Mouse (Mus musculus) small intestine, adult 2 months (tissue): ENCODE measurements around the gene Pam. TPM values are rescaled to one million over a fixed set of nuclear protein-coding genes. Genes with fewer than 3 reads are reported as not detected.
"Not testable (repeated sequence)": the region's sequence is repeated elsewhere in the genome, so short reads cannot be mapped to it uniquely, and the experiment has no call there.

Source experiments
- H3K27ac ChIP-seq: fragments of 200-500 bp; 2 replicates; pipeline ENCODE4 v1.5.1; 2012; ENCODE audit warnings: low read depth, low read length, control low read depth, inconsistent platforms; ENCODE audit not compliant: insufficient read depth
- H3K27me3 ChIP-seq: fragments of 200-500 bp; 2 replicates; pipeline ENCODE4 v1.6.1; 2012; ENCODE audit warnings: mild to moderate bottlenecking, moderate library complexity, low read length, inconsistent platforms; ENCODE audit not compliant: control insufficient read depth, insufficient read depth
- H3K36me3 ChIP-seq: fragments of 200-500 bp; 2 replicates; pipeline ENCODE4 v1.6.1; 2012; ENCODE audit warnings: mild to moderate bottlenecking, low read length, control low read depth, inconsistent platforms; ENCODE audit not compliant: control insufficient read depth, insufficient read depth
- H3K4me1 ChIP-seq: fragments of 200-500 bp; 2 replicates; pipeline ENCODE4 v1.6.1; 2012; ENCODE audit warnings: low read length, inconsistent platforms, mixed read lengths; ENCODE audit not compliant: control insufficient read depth, insufficient read depth, insufficient read length
- H3K4me3 ChIP-seq: fragments of 200-500 bp; 2 replicates; pipeline ENCODE4 v1.5.1; 2012; ENCODE audit warnings: low read depth, mild to moderate bottlenecking, control low read depth, inconsistent platforms, low read length, moderate library complexity
- CTCF ChIP-seq: fragments of 200-500 bp; IDR thresholded peaks from 2 replicates; pipeline ENCODE4 v1.5.1; 2012; ENCODE audit warnings: low read depth, mild to moderate bottlenecking, control low read depth, inconsistent platforms, low read length, moderate library complexity, mixed read lengths; ENCODE audit not compliant: insufficient replicate concordance, insufficient read length; ENCODE audit errors: extremely low read depth
- POLR2A ChIP-seq: fragments of 200-500 bp; IDR thresholded peaks from 2 replicates; pipeline ENCODE4 v1.6.1; 2012; ENCODE audit warnings: low read depth, mild to moderate bottlenecking, control low read depth, inconsistent platforms, low read length, moderate library complexity
- WGBS: fragments of 180-500 bp; shearing (Covaris S2); methylation state at CpG from one replicate; pipeline ENCODE4 v1.1.7; 2018; 5-methylcytosine and 5-hydroxymethylcytosine counted together
- polyA plus RNA-seq: library from polyadenylated mRNA; depleted of rRNA; stranded (reverse); fragments of >200 nt; gene quantifications from 2 replicates; pipeline ENCODE4 v1.2.3, GENCODE M21; 2012

Pam gene
- polyA plus RNA-seq, 1 experiment: 99.5 TPM

DNA sequence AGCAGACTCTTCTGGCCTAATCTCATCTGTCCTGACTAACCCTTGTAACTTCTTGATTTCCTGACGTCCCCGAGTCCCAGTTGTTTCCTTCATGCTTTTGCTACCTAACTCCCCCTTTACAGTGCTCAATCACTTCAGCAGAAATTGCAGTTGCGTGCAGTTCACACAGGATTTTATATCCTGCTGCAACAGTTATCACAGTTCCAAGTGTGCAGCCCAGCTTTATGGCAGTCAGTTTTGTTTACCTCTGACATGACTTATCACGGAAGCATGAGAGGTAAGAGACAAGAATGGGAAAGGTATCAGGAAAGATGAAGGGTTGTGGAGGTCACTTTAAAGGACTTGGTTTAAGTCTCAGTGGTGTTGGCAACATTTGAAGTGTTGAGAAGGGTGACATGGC, 125.7 kb downstream of the Pam start:
- Histone ChIP-seq H3K36me3 (no peaks in the 10 kb centered on the region; the same call in 1 of the 2 replicates), H3K27ac (no peak overlapping the region), H3K4me1 (no peaks in the 10 kb centered on the region), H3K4me3 (no peak overlapping the region), H3K27me3 (no peaks in the 10 kb centered on the region)
- WGBS: 16% methylated on average over 4 of the region's 4 CpGs
- TF ChIP-seq CTCF: no peak
- TF ChIP-seq POLR2A: no peak

DNA sequence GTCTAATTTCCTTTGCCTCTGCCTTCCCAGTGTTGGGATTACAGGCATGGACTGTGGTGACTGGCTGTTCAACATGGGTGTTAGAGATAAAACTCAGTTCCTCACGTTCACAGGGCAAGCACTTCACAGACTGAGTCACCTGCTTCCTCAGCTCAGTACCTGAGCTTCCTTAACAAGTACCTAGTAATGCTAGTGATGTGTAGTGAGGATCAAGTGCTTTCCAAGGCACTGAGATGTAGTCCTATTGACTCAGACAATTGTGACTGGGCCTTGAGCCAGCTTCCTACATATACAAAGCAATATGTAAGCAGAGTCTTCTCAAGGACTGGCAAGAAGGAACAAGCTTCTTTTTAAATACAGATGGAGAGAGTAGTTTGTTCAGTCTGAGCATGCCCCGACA, 131.7 kb downstream of the Pam start:
- no peak overlapping the region for H3K4me3 ChIP-seq
- H3K4me1 ChIP-seq: no peaks in the 10 kb centered on the region
- WGBS: 62% methylated on average over 2 of the region's 2 CpGs
- H3K27me3 ChIP-seq: no peaks in the 10 kb centered on the region
- H3K27ac ChIP-seq: no peak overlapping the region
- no peaks in the 10 kb centered on the region; the same call in 1 of the 2 replicates for H3K36me3 ChIP-seq
- TF ChIP-seq CTCF (no peak), POLR2A (no peak)

DNA sequence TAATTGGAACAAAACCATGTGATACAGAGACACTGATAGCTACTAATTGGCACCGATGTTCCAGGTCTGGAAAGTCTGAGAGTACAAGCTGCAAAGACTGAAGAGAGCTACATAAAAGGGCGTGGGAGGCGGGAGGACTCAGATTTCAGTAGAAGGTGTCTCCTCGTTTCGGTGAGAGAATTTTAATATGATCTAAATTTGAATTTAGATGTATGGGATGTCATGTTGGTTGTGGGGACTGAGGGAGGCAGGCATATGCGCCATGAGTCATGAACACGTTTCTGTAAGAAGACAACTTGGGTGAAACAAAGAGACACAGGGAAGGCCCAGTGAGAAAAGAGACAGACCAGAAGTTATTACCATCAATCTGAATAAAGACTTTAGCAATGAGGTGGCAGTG, 133.3 kb downstream of the Pam start:
- H3K36me3 ChIP-seq: no peaks in the 10 kb centered on the region; the same call in 1 of the 2 replicates
- 89% methylated on average over 7 of the region's 7 CpGs for WGBS
- no peak overlapping the region for H3K27ac ChIP-seq
- no peak overlapping the region for H3K4me3 ChIP-seq
- no peaks in the 10 kb centered on the region for H3K4me1 ChIP-seq
- no peaks in the 10 kb centered on the region for H3K27me3 ChIP-seq
- TF ChIP-seq POLR2A (no peak), CTCF (no peak)

DNA sequence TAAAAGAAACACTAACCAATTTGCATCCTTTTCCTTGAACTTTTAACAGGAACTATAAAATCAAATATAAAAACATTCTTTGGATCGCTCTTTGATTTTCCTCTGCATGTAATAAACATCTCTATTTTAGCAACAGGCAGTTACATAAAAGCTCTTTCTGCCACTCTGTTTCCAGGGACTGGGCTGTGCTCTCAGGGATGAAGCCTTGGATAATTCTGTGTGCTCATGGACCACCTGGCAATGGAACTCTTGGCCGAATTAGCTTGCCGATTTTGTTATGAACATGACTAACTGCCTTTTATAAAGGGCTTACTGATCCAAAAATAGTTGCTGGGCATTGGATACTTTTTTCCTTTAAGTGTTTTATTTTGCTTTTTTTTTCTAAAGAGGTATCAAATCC, 134.8 kb downstream of the Pam start:
- no peaks in the 10 kb centered on the region for H3K36me3 ChIP-seq
- H3K27ac ChIP-seq: no peak overlapping the region
- WGBS: 90% methylated on average over 3 of the region's 3 CpGs
- H3K27me3 ChIP-seq: no peaks in the 10 kb centered on the region
- H3K4me3 ChIP-seq: no peak overlapping the region
- TF ChIP-seq CTCF: no peak
- H3K4me1 ChIP-seq: no peaks in the 10 kb centered on the region

DNA sequence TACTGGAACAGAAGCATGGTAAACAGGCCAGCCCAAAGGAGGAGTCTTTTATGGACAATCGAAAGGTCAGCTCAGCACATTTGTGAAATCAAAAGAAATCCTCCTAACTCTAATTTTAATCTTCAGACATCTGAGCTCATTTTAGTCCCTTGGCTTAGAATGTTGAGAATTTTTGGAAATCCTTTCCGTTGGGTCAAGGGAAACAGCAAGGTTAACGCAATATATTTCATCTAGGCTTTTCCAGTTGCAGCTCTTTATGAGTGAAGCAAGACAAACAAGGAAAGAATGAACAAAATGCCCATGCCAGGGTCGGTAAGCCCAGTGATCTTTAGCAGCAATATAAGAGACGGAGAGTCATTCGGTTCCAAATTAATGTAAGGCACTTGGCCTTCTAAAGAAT, 135.3 kb downstream of the Pam start:
- Histone ChIP-seq H3K27me3 (no peaks in the 10 kb centered on the region), H3K36me3 (no peaks in the 10 kb centered on the region), H3K4me3 (no peak overlapping the region), H3K4me1 (no peaks in the 10 kb centered on the region), H3K27ac (no peak overlapping the region)
- TF ChIP-seq POLR2A (no peak), CTCF (no peak)
- 90% methylated on average over 6 of the region's 6 CpGs for WGBS

DNA sequence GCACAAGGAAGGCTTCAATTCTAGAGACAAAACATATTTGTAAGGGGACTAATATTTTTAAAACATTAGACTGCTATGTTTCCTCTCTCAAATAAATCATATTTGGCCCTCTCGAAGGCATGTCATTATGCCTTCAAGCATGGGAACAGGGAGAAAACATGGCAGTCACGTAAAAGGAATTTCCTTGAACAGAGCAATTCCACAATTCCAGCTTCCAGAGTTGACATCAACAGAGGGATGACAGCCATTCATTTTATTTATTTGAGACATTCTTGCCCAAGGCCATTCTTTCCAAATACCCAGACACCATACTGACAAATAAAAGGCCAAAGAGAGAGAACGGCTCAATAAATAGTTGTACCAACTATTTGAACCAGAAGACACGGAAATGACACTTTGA, 136.7 kb downstream of the Pam start:
- WGBS: 94% methylated on average over 4 of the region's 4 CpGs
- TF ChIP-seq POLR2A: no peak
- no peaks in the 10 kb centered on the region for H3K27me3 ChIP-seq

DNA sequence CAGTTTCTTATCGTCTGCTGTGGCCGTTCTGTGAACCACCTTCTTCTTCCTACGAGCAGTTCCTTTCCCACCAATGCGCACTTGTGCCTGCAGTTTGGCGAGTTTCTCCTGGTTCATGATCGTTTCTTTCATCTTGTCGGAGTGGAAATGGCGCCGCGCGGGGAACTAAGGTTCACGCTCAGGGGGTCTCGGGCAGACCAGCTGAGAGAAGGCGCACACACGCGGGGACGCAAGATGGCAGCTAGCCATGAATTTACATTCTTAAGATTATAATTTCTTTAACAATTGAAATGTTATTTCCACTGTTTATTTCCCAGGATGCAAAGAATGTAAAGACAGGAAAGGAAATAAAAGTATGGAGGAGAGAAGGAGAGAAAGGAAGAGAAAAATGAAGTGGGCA, 146.2 kb downstream of the Pam start:
- H3K36me3 ChIP-seq, H3K27me3 ChIP-seq, H3K27ac ChIP-seq, H3K4me1 ChIP-seq, H3K4me3 ChIP-seq: not testable (repeated sequence)
- whole genome bisulfite sequencing: 92% methylated on average over 17 of the region's 17 CpGs

More for the DNA sequence above, 136.7 kb downstream of the Pam start:
- H3K4me3 ChIP-seq: no peak overlapping the region
- H3K27ac ChIP-seq: no peak overlapping the region
- no peaks in the 10 kb centered on the region for H3K36me3 ChIP-seq
- H3K4me1 ChIP-seq: no peaks in the 10 kb centered on the region

DNA sequence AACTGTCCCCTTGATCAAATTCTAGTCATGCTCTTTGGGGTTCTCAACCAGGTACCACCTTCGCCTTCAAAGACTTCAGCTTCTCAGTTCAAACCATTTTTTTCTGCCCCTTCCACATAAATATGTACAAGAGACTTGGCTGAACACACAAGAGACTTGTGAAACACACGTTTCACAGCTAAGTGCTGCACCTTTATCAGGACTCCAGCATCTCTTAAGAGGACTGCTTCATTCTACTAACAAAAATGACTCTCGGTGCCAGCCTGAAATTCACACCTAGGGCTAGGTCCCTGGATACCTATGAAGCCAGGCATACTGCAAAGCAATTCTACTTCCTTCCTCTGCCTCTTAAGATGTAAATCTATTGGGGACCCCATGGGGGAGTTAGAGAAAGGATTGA, 148.3 kb downstream of the Pam start:
- H3K27me3 ChIP-seq: no peaks in the 10 kb centered on the region
- 88% methylated on average over 3 of the region's 3 CpGs for WGBS
- H3K4me1 ChIP-seq: no peaks in the 10 kb centered on the region
- H3K4me3 ChIP-seq: no peak overlapping the region
- H3K27ac ChIP-seq: no peak overlapping the region
- TF ChIP-seq POLR2A (no peak), CTCF (no peak)
- H3K36me3 ChIP-seq: no peaks in the 10 kb centered on the region
